Mouse (Mus musculus) MN1 (cell line): Measurements from ENCODE around the gene Patj.
A peak's percentile ranks its signal among the peaks of the same experiment; 100 is the strongest.

ENCODE experiments used
- DNase-seq: peaks from one replicate; pipeline ENCODE4 v3.0.0-alpha.2; 2016; ENCODE audit warnings: low spot score

Gene Patj

DNA sequence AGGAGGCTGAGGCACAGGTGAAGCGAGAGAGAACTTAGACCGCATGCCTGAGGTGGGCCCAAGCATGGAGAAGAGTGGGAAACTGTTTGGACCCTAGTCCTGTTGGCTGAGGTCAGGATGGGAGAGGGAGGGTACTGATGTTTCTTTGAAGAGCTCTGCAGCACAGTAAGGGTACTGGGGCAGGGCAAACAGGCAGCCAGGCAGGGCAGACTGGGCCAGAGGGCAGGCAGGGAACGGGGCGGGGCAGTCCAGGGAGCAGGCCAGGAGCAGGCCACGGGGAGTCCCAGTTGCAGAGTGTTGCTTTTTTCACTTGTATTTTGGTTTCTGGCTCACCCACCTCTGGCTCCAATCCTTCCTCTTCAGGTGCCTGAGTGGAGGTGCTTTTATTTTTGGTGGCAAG is 114.4 kb downstream of the Patj start:
- DNase-seq, result no peak

- no peak for DNase-seq
Observed at GRCm38 (mm10) chr4:98511296-98511695, 115.7 kb downstream of the Patj start.

- no peak for DNase-seq
Observed at GRCm38 (mm10) chr4:98511964-98512743, 116.6 kb downstream of the Patj start.

GRCm38 (mm10) chr4:98520492-98520891 is 124.9 kb downstream of the Patj start:
- no peak for DNase-seq

DNA sequence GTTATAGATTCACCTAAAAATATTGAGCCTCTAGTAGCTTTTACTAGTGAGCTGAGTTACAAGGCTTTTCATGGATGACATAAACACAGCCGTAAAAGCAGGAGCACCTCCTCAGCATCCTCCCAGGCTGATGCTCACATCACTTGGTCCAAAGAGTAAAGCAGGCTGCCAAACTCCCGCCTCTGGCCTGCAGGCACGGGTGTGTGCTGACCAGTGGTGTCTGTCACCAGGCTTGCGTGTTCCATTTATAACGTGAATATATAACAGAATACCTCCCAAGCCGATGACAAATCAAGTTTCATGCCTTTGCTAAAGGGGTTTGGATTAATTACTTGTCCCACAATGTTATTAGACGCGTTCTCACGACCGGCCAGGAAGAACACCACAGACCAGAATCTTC is 128.9 kb downstream of the Patj start:
- DNase-seq, result no peak

DNA sequence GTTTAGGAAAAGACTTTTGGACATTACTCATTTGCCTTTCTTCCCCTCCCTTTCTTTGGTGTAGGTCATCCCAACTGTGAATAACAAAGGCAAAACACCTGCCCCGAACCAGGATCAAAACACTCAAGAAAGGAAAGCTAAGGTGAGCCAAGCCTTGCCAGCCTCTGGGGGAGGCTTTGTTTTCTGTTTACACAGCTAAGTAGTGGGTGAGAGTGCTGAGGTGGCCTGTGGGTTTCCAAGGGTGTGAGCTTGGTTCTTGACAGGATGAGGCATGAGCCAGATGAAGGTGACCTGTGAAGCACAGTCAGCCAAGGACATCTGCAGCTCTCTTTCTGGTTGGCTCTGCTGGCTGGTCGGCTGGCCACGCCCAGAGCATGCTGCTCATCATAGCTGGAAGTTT is 139.9 kb downstream of the Patj start:
- no peak for DNase-seq

GRCm38 (mm10) chr4:98541591-98541990 is 146.0 kb downstream of the Patj start:
- DNase-seq, result no peak

DNA sequence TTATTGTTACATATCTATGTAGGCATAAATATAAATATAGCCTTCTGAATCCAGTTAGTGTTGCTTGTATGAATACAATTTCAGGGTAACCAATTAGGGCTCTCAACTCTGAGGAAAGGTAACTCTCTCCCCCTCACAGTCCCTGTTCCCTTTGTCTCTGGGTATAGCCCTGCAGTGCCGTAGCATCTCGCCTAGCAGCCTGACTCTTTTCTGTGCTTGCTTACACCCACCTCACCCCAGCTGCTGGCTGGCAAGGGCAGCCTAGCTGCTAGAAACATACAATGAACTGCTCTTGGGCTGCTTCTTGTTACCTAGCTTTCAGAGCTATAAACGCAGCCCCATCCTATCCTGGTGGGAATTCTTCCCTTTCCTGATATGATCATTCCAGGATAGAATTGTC is 147.4 kb downstream of the Patj start:
- DNase-seq, result no peak

GRCm38 (mm10) chr4:98545376-98545775 is 149.8 kb downstream of the Patj start:
- peak; percentile 18 for DNase-seq

DNA sequence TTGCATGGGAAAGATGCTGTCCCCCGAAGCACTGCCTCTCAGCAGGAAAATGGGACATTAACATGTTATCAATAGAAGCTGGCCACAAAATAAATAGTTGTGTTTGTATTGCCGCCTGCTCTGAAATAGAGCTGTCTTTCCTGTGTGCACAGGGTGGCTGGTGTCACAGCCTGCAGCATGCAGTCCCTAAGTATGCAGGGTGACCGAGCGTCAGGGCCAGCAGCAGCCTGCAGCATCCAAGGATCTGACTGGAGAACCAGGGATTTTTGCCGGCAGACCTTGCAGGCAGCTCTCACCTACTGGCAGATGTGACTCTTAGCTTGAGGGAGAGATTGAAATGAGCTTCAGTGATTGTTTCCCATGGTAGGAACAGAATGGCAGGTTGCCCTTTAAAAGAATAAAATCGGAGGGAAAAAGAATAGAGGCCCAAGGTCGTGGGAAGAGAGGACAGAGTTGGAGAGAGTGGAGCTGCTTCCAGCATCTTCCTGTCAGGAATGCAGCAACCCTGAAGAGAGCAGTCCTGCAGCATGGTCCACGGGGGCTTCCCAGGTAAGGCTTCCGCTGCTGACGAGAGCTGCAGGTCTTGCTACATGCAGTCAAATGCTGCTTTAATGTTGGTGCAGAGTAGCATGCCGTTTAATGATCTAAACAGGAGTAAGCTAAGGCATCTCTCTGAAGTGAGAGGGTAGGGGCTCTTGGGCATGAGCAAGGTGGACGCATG is 151.0 kb downstream of the Patj start:
- no peak for DNase-seq

DNA sequence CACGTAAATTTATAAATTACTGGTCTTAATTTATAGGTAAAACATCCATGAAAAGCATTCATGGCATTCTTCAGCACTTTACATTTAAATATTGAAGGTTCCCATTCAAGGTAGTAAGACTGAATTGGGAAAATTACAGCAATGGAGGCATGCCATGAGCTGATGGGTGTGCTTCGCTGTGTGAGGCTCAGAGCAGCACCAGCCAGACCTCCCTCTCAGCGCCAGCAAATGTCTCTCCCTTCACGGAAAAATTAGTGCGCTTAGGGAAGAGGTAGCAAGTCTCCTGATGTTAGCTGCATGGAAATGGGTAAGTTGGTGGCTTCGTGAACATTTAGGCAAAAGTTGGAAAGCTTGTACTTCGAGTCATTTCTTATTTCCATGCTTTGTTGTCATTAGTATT is 153.9 kb downstream of the Patj start:
- no peak for DNase-seq

- no peak for DNase-seq
Observed at GRCm38 (mm10) chr4:98550116-98550515, 154.5 kb downstream of the Patj start.

DNA sequence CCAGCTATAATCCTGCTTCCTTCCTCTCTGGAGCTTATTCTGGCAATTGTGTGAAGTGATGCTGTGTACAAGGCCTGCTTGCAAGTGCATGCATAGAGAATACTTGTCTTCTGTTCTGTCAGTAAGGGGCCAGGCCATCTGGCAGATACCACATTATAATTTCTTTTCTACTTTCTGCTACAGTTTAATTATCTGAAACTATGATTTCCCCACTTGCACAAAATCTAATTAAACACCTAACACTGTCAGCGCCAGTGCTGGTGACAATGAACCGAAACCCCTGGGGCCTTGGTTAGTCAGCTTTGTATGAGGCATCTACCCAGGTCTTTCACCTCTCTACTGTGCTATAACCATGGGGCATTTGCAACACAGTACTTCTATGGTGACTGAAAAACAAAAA is 160.1 kb downstream of the Patj start:
- peak; percentile 25 for DNase-seq

DNA sequence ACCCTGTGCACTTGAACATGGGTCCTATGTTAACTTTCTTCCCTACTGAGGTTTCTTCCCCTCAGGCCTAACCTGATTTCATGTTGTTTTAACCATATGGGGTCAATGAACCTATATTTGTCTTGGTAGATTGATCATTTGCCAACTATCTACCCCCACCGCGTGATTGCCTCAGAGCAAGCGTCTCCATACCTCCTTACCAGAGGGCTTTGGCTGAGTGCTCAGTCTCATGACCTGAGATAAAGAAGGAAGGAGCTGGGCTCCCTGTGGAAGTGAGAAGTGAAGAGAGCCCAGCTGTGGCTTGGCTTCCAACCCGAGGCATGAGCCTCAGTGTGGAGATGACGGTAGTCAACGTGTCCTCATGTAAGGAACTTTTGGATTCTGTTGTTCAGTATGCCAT is 160.9 kb downstream of the Patj start:
- DNase-seq, result no peak

GRCm38 (mm10) chr4:98557192-98557591 is 161.6 kb downstream of the Patj start:
- DNase-seq, result no peak

- DNase-seq, result no peak
Observed at GRCm38 (mm10) chr4:98560196-98560830, 164.7 kb downstream of the Patj start.

DNA sequence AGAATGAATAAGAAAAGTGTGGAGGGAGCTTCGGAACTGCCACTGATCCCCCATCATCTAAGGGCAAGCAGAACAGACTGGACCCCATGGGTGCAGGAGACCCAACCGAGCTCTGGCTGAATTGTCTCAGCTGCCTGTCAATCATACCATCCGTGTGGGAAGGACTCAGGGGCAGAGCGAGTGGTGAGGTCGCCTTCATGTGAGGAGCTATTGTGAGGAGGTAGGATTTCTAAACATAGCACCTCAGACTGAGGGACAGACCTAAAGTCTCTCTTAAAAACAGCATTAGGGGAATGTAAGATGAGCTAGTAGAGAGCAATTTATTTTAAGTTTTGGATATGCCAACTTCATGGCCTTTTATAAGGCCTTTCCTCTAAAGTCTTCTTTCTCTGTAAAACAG is 167.5 kb downstream of the Patj start:
- no peak for DNase-seq

DNA sequence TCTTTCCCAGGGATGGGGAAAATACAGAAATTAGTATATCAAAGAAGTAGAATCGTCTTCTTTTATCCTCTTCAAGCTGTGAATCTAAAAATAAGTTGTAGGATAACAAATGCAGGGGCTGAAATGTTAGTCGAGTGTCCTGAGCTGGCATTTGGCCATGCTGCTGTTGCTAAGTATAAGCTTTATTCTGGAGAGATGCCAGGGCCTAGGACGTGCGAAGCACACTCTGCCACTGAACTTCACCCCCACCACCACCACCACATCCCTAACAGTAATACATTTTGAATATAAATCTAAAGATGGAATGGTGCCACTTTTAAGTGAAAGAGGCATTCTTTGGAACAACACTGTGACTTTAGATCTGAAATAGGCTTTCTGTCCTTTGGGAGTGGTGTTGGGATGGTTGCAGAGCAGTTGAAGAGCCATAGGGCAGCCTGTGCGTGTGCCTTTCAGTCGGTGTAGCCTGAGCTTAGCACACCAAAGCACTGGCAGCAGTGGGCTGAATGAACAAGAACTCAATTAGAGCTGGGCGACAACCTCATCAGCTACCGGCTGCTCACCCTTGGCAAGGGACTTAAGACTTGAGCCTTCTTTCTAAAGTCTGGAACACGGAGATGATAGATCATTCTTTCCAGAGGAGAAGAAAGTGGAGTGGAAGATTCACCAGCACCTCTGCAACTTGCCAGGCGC is 168.1 kb downstream of the Patj start:
- DNase-seq, result no peak

GRCm38 (mm10) chr4:98564196-98564865 is 168.7 kb downstream of the Patj start:
- DNase-seq, result no peak

- DNase-seq, result no peak
Observed at GRCm38 (mm10) chr4:98566741-98567140, 171.2 kb downstream of the Patj start.

DNA sequence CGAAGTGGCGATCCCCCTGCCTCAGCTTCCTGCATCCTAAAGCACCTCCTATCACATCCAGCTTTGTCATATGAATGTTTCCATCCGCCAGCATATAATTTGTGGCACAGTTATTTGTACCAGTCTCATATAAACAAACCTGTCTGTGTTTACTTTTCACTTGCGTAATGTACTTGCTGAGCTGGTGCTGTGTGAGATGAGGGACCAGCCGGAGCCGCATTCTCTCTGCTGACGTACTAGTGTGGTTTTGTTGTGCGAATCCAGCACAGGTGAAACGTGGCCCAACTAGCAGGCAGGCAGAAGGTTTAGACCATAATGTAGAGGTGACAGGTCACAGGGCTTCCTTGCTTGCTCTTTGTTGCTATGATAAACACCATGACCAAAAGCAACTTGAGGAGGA is 171.9 kb downstream of the Patj start:
- no peak for DNase-seq

- no peak for DNase-seq
Observed at GRCm38 (mm10) chr4:98569904-98570303, 174.3 kb downstream of the Patj start.
